Mouse (Mus musculus): ENCODE measurements at regions not wholly inside any gene's neighbourhood (a gene's known extent, or its start where the extent isn't known, plus 50 kb on each side); places are given as distances from the start of the nearest gene placed in this dataset.

DNA sequence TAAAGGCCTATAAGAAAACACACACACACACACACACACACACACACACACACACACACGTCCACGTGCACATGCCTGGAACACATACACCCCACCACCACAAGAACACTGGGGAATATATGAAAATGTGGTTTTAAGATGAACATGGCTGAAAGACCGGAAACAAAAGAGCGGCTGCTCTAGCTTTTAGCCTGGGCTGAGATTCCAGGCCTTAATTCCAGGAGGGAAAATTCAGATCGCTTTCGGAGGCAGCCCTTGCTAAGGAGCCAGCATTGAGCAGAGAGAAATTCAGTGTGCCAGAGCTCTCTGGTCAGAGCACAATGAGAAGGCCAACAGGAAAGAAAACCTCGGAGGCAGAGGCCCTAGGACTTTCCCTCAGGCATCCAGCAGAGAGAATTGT is 65.1 kb downstream of the Dlk1 start:
- no peak for TF ChIP-seq CTCF (IDR thresholded peaks at IDR 0.05)
- no peak for TF ChIP-seq EP300 (IDR thresholded peaks at IDR 0.05)

Measured in lung, postnatal 0 days (tissue).